Mouse (Mus musculus) layer of hippocampus, adult 8-10 months (tissue): ENCODE results near the gene Cbarp. TPM values are rescaled to one million over a fixed set of nuclear protein-coding genes. Genes with fewer than 3 reads are reported as not detected.

Source experiments
- DNase-seq, 2 experiments: peaks; one replicate each; pipeline ENCODE4 v3.0.0; 2022; ENCODE audit warnings: low spot score in 2 of 2
- total RNA-seq, 4 experiments: library from RNA; stranded (reverse); gene quantifications; 2 replicates each; pipeline ENCODE4 v1.2.4; 2022

The Cbarp gene
- 100 to 1,000 TPM; 295 to 345 (median 308) TPM for total RNA-seq

DNA sequence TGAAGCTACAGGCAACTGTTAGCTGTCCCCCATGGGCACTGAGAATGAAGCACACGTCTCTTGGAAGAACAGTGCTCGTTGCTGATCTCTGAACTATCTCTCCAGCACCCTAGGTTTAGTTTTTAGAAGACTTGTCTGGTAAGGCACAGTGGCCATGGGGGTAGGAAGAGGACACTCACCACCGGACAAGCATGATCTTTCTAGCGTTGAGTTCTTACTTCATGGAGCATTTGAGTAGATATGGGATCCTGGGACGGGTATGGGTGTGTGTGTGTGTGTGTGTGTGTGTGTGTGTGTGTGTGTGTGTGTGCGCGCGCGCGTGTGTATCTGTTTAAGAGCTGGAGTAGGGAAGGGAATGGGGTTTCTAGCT, at the start of gene Cbarp:
Cbarp (minus strand) TSS at position 170 of the 370 bp plus-strand sequence.
- no peak for DNase-seq

GRCm38 (mm10) chr10:80189999-80190398, 49.4 kb upstream of the Cbarp start:
- DNase-seq, result no peak

GRCm38 (mm10) chr10:80188453-80189024, 47.9 kb upstream of the Cbarp start:
- DNase-seq, result no peak

GRCm38 (mm10) chr10:80187739-80188138, 47.1 kb upstream of the Cbarp start:
- no peak for DNase-seq

DNA sequence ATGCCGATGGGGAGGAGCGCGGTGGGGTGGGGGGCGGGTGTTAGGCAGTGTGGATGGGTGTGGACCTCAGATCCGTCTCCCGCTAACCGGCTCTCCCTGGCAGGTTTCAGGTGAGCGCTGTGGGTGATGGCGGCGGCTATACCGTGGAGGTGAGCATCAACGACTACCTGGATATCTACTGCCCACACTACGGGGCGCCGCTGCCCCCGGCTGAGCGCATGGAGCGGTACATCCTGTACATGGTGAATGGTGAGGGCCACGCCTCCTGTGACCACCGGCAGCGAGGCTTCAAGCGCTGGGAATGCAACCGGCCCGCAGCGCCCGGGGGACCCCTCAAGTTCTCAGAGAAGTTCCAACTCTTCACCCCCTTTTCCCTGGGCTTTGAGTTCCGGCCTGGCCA, 46.0 kb upstream of the Cbarp start:
- no peak for DNase-seq

GRCm38 (mm10) chr10:80182547-80182946, 41.9 kb upstream of the Cbarp start:
- DNase-seq, result no peak

DNA sequence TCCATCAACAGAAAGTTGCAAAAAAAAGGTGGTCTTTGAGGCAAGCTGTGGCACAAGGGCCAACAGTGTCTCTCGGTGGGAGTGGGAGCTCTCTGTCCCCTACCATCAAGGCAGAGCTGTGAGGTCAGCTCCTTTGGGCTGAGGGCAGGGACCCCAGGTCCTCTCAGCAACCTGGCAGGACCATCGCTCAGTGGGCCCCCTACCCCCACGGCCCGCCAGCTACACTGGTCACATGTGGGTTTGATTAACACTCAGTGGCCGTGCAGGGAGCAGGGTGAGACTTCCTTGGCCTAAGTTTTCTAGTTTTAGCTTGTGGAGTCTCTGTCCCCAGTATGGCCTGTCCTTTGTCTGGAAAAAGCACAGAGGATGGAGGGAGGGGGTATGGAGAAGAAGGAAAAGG, 40.2 kb upstream of the Cbarp start:
- no peak for DNase-seq

- DNase-seq, result no peak
These were observed 39.7 kb upstream of the Cbarp start for GRCm38 (mm10) chr10:80180288-80180687.

- DNase-seq, result no peak
These were observed 38.7 kb upstream of the Cbarp start, which contains the start of gene Efna2 for GRCm38 (mm10) chr10:80179068-80180051. Efna2 (plus strand) TSS chr10:80179482.

DNA sequence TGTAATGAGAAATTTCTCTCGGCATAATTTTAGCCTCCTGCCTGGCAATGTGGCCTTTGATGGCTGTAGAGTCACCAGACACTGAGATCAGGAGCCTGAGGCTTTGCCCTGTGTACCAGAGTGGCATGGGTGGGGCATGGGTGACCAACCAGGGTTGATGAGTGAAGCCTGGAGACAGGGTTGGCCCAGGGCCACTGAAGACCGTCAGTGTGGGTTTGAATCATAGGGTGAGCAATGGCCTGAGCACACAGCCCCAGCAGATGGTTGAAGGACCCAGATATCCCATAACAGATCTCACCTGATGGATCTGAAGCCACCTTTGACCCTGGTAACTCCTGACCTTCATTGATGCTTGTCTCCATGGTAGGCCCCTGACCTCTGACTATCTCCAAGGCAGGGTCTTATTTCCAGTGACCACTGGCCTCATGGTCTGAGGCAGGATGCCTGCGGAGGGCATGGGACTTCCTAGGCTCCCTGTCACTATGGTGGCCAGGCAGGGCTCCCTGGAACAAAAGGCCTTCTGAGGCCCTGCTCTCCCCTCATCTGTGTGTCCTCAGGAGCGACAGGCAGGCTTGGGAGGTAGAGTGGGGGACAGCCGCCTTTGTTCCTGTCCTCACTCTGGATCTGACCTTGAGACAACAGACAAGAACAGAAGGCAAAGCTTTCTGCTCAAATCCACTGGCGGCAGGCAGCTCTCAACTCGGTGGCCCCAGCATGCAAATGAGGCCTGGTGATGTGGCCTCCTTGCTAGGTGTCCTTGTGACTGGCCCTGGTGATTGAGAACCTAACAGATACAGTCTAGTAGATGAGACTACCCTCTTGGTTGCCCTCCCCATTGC, 37.0 kb upstream of the Cbarp start:
- no peak for DNase-seq

- no peak for DNase-seq
These were observed 35.7 kb upstream of the Cbarp start for GRCm38 (mm10) chr10:80176270-80176834.

DNA sequence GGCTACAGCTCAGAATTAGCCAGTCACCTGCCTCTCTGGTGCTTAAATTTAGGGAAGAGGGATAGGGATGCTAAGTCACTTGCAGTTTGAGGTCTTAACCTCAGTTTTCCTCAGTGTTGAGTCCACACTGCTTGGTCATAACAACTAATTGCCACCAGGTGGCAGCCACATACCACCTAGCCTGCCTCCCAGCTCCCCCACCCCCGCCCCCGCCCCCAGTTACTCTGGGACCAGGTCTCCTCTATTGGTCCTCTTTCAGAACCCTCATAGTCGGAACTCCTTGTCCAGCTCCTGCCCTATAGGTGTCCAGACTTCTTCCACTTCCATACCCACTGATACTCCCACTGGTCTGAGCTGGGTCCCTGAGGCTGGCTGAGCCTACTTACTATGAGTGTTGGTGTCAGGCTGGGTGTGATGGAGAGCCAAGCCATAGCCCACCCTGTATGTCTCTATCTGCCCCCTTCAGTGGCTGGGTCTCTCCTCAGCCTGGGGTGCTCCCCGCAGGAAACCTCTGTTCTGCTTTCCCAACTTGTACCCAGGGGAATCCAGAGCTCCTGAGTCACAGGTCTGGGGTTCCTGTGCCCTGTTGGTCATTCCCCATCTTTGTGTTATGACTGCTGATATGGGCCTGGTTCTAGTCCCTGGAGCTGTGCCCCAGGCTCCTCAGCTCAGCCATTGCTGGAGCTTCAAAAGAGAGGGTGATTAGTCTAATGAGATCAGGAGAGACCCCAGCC, 35.1 kb upstream of the Cbarp start:
- DNase-seq, result no peak

GRCm38 (mm10) chr10:80174705-80175104, 34.1 kb upstream of the Cbarp start:
- no peak for DNase-seq

DNA sequence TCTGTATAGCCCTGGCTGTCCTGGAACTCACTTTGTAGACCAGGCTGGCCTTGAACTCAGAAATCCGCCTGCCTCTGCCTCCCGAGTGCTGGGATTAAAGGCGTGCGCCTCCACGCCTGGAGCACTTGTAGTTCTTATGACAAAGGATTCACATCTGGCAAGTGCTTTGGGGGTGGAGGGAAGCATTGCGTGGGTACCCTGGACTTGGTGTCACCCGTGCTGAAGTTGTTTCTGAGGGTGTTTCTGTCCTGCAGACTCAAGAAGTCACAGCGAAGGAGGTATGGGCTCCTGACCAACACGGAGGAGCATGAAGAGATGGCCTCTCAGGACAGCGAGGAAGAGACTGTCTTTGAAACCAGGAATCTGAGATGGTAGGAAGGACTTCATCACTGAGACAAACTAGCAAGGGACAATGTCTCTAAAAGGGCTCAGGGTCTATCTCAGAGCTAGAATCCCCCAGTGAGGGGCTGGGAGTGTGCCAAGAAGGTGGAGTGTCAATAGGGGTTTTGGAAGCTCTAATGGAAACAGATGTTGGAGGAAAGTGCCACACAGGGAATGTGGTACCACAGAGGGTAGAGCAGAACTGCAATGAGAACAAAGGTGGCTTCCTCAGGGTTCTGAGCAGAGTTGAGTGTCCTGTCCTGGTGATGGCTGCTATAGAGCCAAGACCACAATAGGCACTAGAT, 33.5 kb upstream of the Cbarp start:
- no peak for DNase-seq

DNA sequence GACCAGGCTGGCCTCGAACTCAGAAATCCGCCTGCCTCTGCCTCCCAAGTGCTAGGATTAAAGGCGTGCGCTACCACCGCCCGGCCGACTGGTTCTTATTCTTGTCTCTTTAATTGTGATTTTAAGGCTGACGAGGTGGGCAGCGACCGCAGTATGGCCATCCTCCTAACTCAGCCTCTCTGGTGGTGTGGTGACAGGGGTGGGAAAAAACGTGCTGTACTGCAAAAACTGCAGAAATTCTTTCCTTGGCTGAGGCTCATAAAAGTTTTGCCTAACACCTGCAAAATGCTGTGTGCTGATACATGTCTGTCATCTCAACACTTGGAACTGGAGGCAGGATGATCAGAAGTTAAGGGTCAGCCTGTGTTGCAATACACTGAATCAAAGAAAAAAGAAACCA, 32.7 kb upstream of the Cbarp start:
- DNase-seq, result no peak

DNA sequence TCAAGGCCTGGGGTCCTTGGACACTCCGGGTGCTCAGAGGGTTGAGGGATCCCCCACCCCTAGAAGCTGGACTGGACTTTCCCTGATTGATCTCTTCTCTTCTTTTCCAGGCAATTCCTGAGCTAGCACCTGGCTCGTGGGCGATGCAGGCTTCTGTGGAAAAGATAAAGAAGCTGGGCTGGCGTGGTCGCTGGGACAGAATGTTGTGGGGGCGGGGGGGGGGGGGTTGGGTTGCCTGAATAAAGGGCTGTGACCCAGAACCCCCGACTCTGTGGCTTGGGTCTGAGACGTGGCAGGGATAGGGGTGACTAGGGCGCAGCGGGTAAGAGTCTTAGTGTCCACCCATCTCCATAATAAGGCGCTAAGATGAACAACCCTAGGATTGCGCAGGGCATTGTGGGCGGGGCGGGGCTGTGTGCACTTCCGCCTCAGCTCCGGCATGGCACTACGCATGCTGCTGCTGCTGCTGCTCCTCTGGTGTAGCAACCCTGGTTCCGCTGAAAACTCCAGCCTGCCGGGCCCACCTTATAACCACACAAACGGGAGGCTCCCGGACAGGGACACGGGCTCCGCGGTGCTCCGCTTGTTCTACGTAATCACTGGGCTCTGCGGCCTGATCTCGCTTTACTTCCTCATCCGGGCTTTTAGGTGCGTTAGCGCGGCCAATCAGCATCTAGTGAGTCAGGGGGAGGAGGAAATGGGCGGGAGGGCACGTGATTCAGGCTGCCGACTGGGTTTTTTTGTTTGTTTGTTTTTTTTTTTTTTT, 32.1 kb upstream of the Cbarp start, which contains the start of gene 1600002K03Rik:
1600002K03Rik (plus strand) TSS at position 418 of the 766 bp plus-strand sequence.
- peak; percentile 90 to 92 for DNase-seq

DNA sequence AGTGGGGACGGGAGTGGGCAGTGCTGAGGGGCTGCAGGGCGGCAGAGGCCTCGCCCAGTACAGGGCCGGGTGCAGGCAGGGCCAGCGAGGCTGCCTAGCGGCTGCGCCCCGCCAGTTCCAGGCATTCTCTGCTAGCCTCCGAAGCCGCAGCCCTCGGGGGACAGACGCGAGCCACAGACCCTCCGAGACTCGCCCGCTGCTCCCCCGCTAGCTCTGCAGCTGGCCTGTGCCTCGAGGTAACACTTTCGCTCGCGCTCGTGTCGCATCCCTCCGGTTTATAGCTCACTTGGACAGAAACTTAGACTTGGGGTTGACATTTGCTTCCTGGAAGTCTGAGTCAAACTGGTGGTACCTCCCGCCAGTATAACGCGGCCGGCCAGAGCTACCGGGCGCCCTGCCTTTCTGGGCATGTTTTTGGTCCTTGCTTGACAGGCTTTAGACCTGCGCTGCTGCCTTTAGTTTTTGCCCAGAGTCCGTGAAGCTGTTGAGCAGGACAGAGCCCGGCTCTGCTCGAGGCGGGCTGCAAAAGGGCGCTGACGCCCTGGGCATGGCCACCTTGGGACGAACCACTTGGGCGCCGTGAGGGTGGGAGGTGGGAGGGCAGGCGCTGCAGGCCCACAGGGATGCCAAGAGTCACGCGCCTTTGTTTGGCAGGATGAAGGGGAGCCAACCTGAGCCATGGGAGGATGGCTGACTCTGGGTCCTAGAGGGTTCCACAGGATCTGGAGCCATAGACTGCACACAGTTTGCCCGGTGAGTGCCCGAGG, 31.3 kb upstream of the Cbarp start:
- DNase-seq, result no peak

DNA sequence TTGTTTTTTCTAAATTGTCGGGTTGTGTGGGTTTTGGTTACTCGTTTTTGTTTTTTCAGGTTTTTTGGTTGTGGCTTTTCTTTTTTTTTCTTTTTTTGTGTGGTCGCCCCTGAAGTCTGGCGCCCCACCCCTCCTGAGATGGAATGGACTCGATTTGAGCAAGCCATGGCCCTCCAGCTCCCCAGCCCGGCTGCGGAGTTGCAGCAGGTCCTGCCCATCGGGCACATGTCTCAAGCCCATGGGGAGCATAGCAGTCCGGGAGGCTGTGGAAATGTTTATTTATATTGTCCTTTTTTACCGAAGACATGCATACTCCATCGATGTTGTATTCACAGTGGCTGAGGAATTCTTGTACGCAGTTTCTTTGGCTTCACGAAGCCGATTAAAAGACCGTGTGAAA, 30.6 kb upstream of the Cbarp start:
- no peak for DNase-seq
